Mouse (Mus musculus): Measurements from ENCODE around the gene Rock2.

DNA sequence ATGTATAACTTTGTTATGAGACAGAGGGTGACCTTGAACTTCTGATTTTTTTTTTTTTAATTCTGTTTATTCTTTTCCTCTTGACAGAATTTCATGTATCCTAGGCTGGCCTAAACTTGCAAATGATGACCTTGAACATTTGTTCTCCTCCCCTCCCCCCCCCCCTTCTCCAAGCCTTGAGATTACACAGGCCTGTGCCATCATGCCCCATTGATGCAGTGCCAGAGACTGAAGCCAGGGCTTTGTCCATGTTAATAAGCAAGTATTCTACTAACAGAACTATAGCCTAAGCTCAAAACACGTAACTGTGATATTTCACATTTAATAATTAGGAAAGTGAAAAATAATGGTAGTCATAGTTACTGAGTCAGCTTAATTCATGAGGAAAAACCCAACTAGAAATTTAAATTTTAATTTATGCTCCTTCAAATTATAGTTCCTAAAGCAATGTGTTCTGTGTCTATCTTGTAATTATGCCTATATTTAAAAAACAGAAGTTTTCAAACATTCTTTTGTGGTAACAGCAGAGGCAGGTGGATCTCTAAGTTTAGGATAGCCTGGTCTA lies 12.7 kb downstream of the Rock2 start:
- TF ChIP-seq SRF (IDR thresholded peaks at IDR 0.05; ENCODE audit: control insufficient read depth, insufficient read length, low read depth) (no peak), REST (IDR thresholded peaks at IDR 0.05; ENCODE audit: insufficient read depth, insufficient read length) (no peak), POLR2AphosphoS2 (IDR thresholded peaks at IDR 0.05; ENCODE audit: insufficient read length, low read depth) (no peak), MYOD1 (IDR thresholded peaks at IDR 0.05; ENCODE audit: control insufficient read depth in 1 of 3, insufficient read length in 2 of 3, low read depth in 2 of 3) (no peak), POLR2A (IDR thresholded peaks at IDR 0.05; ENCODE audit: insufficient read length, low read depth) (no peak), USF1 (IDR thresholded peaks at IDR 0.05; ENCODE audit: low read depth) (no peak), MAX (IDR thresholded peaks at IDR 0.05; ENCODE audit: low read depth) (no peak)
